Mouse (Mus musculus) stomach, embryonic 15.5 days (tissue): ENCODE results near the gene Htr7. TPM values are rescaled to one million over a fixed set of nuclear protein-coding genes. Genes with fewer than 3 reads are reported as not detected.

Source experiments
- ATAC-seq: fragments of 200-750 bp; cut with Nextera tagmentation; 2 replicates; pipeline ENCODE4 v1.8.0; 2017; ENCODE audit warnings: low read depth, moderate number of reproducible peaks, moderate TSS enrichment; ENCODE audit not compliant: insufficient read depth, low FRiP score
- H3K27ac ChIP-seq: fragments of 300-500 bp; sonication (generic); 2 replicates; pipeline ENCODE4 v1.5.1; 2015; ENCODE audit warnings: mild to moderate bottlenecking, inconsistent platforms
- H3K27me3 ChIP-seq: fragments of 300-500 bp; sonication (generic); replicated peaks from 2 replicates; pipeline ENCODE4 v1.6.1; 2015; ENCODE audit warnings: inconsistent platforms
- H3K36me3 ChIP-seq: fragments of 300-500 bp; sonication (generic); 2 replicates; pipeline ENCODE4 v1.6.1; 2015; ENCODE audit warnings: inconsistent platforms
- H3K4me1 ChIP-seq: fragments of 300-500 bp; sonication (generic); 2 replicates; pipeline ENCODE4 v1.6.1; 2015; ENCODE audit warnings: inconsistent platforms
- H3K4me2 ChIP-seq: fragments of 300-500 bp; sonication (generic); 2 replicates; pipeline ENCODE4 v1.6.1; 2015; ENCODE audit warnings: mild to moderate bottlenecking, inconsistent platforms
- H3K4me3 ChIP-seq: fragments of 300-500 bp; sonication (generic); replicated peaks from 2 replicates; pipeline ENCODE4 v1.5.1; 2015; ENCODE audit warnings: inconsistent platforms
- H3K9ac ChIP-seq: fragments of 300-500 bp; sonication (generic); 2 replicates; pipeline ENCODE4 v1.6.1; 2015; ENCODE audit warnings: inconsistent platforms
- H3K9me3 ChIP-seq: fragments of 300-500 bp; sonication (generic); 2 replicates; pipeline ENCODE4 v1.6.1; 2016; ENCODE audit warnings: inconsistent platforms
- WGBS: fragments of 180-500 bp; shearing (Covaris S2); methylation state at CpG from one replicate; pipeline ENCODE4 v1.1.7; 2015; 5-methylcytosine and 5-hydroxymethylcytosine counted together
- polyA plus RNA-seq: library from polyadenylated mRNA; unstranded; fragments of >200 nt; fragmentation: Nextera tagmentation; extraction: Ambion mirVana; gene quantifications from 2 replicates; pipeline ENCODE4 v1.2.1, GENCODE M21; 2015

Htr7 gene
- polyA plus RNA-seq, 1 experiment from 2014 or later = 0.08 TPM

DNA sequence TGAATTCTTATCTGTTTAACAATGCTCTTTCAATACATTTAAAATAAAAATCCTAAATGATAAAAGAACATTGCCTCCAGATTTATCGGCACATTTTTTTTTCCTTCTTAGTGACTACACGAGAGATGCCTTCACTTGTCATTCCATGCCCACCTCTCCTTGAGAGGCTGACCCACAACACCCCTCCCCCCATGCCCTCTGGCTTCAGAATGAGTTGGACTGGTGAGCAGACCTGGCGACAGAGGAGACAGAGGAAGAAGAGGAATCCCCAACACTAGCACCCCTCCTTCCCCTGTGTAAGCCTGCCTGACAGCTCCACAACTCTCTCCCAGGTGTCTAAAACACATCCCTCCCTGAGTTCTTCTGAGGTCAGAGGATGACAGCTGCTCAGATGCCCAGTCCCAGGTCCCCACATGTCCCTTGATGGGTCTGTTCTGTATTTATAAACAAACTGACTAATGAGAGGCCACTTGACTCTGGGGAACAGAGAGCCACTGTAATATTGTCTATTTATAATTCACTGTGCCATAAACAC lies 132.3 kb downstream of the Htr7 start:
- 55% methylated on average over 3 of the region's 3 CpGs for WGBS
- H3K36me3 ChIP-seq = no peaks in the 10 kb centered on the region
- no peak overlapping the region for H3K27ac ChIP-seq
- H3K4me3 ChIP-seq = no peak overlapping the region
- no peak overlapping the region for H3K4me2 ChIP-seq
- ATAC-seq = no peak
- no peaks in the 10 kb centered on the region for H3K4me1 ChIP-seq
- no peaks in the 10 kb centered on the region for H3K27me3 ChIP-seq
- H3K9me3 ChIP-seq = no peaks in the 10 kb centered on the region
- no peak overlapping the region for H3K9ac ChIP-seq

GRCm38 (mm10) chr19:35924418-35924817 lies 132.9 kb downstream of the Htr7 start:
- Histone ChIP-seq H3K4me3 (no peak overlapping the region), H3K9ac (no peak overlapping the region), H3K36me3 (no peaks in the 10 kb centered on the region), H3K4me2 (no peak overlapping the region), H3K4me1 (no peaks in the 10 kb centered on the region), H3K9me3 (no peaks in the 10 kb centered on the region), H3K27ac (no peak overlapping the region), H3K27me3 (no peaks in the 10 kb centered on the region)
- no peak for ATAC-seq
- 43% methylated on average over 5 of the region's 5 CpGs for WGBS

Other genes starting within 250 kb of the Htr7 start
- 60.3 and 66.9 TPM in 2 replicates for gene Rpp30, start 26.2 kb upstream of the Htr7 start, polyA plus RNA-seq
- gene Ankrd1, start 62.6 kb upstream of the Htr7 start, polyA plus RNA-seq = 0.24 and 0.30 TPM in 2 replicates